Mouse (Mus musculus) adrenal gland, adult 18-20 months (tissue): Measurements from ENCODE around the gene Edc3. TPM values are rescaled to one million over a fixed set of nuclear protein-coding genes. Genes with fewer than 3 reads are reported as not detected.

Source experiments
- DNase-seq, 2 experiments: peaks; one replicate each; pipeline ENCODE4 v3.0.0; 2021 to 2022; ENCODE audit warnings: low spot score in 2 of 2
- total RNA-seq, 2 experiments: library from RNA; stranded (reverse); gene quantifications; 1 replicate in 1 of 2; 2 replicates in 1 of 2; pipeline ENCODE4 v1.2.3; 2021

The Edc3 gene
- total RNA-seq, 2 experiments from 2014 or later: 7.1 to 8.7 TPM

DNA sequence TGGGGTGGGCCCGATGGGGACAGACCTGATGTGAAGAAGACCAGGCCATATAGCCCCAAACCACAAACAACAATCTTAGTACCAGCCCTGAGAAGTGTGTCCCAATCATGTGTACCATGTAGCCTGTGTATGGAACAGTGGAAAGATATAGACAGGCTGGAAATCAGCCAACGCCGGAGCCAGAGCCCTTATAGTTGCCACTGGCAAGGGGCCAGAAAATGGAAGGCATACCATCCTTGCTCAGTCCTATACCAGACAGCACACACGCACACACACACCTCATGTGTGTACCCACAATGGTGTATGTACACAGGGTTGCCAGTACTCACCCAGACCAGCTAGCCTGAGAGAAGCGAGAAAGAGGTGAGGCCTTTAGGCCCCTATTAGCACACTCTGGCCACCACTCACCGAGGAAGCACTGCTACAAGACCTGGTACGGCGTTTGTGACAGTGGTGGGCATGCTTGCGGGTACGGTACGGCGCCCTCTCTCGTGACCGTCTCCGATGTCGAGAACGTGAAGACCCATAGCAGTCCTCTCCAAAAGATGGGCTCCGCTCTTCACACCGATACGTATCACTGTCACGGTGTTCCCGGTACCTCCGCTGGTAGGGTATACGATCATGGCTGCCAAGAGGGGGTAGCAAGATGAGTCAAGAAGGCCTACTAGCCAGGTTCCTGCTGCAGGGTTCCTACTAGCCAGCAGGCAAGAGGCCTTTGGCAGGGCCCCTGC, 52.2 kb downstream of the Edc3 start:
- DNase-seq: no peak

- no peak for DNase-seq
Measured at GRCm38 (mm10) chr9:57761563-57762551, 53.5 kb downstream of the Edc3 start.

DNA sequence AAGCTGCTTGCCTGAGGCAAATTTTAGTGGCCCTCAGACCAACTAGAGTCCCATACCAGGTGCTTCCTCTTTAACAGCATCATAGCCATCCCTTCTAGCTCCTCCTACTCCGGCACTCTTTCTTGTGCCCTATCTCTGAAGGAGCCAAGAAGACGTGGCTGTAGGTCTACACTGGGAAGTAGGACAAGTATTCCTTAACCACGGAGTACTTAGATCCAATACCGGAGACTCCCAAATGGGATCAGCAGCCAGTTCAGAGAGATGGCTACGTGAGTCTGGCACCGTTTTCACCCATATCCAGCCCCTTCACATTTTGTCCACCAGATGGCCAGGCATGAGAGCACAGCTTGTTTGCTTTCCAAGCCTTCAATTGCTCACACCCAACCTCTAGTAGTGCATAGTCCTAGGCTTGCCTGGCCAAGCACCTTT, 54.2 kb downstream of the Edc3 start:
- DNase-seq: peak in 1 of 2 experiments; percentile 29

DNA sequence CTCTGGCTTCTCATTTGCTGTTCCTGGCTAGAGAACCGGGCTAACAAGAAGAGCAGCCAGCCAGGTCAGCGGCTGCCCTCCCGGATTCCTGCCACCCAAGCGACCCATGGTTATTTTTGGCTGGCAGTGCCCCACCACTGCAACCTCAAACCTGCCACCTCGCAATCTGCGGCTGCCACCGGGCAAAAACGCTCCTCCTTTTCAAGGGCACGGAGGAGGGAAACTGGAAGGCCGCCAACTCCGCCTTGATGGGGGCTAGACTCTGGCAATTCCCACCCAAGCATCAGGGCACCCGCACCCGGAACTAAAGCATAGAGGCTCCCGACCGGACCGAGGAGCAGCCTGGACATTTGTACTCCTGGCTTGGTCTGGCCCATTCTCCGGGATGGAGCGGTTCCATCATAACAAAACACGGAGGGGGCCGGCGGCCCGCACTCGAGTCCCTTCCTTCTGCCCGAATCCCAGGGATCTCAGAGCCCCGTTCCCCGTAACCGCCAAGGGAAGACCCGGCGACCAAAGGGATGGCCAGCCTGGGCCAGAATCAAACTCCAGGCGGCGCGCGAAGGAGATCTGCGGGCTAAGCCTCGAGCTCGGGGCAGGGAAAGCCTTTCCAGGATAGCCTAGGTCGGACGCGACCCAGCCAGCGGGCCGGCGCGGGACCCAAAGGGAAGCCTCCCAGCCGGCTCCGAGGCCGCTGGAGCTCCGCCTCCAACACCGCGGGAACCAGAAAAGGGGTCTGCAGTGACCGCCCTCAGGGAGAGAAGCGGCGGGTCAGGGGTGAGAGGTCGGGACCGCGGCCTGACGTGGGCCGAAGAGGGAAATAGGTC, 56.0 kb downstream of the Edc3 start:
- DNase-seq: peak; percentile 75 to 76

DNA sequence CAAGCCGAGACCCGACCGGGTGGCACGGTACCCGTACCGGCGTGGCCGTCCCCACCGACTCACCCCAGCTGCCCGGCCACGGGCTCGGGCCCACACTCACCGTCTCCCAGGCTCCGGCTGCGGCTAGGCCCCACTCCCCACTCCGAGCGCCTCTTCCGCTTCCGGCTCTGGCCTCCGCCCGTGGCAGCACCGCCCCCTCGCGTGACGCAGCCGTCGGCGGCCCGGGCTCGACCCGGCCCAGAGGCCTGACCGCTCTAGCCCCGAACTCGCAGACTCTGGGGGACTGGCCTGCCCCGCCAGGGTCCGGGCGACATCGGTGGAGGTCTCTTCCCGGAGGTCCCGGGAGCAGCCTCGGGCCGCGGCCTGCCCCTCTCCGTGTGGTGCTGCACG, 56.6 kb downstream of the Edc3 start:
- DNase-seq: peak; percentile 95 to 97

DNA sequence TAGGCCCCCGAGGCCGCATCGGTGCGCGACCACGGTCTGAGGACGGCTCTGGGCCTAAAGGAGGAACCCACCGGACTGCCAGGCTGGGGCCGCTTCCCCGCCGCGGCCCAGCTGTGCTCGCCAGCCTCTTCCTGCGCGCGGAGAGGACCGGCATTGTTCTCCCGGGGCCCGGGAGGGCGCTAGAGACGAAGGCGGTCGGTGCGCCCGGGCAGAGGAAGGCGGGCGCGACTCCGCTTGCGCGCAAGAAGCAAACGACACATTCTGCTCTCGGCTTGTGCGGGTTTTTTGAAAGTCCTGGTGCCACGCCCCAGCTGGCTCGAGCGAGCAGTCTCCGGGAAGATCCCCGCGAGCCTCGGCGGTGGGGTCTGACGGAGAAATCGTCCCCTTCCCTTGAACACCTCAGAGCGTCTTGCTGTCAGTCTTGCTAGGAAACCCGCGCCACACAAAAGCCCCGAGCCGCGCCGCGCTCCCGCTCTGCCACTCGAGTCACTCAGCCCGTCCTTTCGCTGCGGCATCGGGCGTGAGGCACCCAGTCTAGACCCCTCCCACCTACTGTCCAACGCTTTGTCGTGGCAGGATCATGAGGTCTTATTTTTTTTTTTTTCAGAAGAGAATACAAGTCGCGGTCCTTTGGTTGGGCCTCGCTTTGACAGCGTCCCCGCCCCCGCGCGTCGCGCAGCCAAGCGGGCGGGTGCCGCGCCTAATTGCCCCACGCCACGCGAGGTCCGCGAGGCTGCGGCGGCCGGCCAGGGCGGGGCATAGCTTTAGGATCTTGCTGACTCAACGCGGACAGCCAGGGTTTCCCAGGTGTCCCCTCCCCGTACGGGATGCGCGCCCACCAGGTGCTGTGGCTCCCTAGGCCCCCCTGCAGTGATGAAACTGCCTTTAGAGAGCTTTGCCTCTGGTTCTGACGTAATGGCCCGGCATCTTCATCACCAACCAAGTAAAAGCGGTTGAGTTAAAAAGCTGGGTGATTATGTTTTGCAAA, 57.3 kb downstream of the Edc3 start, which contains the start of gene Clk3:
Clk3 (minus strand) TSS at position 497 of the 988 bp plus-strand sequence.
- DNase-seq: peak in 1 of 2 experiments; percentile 62

- DNase-seq: no peak
Measured at GRCm38 (mm10) chr9:57766431-57766830, 58.1 kb downstream of the Edc3 start.

GRCm38 (mm10) chr9:57767231-57767630, 58.9 kb downstream of the Edc3 start:
- no peak for DNase-seq

DNA sequence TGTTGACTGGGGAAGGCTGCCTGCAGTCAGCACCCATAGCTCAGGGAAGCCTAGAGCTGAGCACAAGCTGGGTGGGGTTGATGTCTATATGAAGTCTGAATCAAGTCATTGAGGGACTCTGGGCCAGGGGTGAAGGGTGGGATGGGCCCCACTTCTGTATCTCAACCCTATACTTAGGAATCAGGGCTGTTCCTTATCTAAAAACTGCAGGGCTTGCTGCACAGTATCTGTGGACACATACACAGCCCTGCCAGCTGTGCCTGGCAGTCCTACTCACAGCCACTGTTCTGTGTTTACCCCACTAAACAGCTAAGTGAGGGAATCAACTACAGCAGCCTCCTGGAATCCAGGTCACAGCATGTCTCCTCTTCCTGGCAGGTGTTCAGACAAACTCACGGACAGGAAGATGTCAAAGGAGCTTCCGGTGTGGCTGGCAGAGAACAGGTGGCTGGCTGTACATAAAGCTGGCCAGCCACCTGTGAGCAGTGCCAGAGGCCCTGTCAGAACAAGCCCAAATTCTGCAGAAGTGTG, 61.3 kb downstream of the Edc3 start:
- no peak for DNase-seq

DNA sequence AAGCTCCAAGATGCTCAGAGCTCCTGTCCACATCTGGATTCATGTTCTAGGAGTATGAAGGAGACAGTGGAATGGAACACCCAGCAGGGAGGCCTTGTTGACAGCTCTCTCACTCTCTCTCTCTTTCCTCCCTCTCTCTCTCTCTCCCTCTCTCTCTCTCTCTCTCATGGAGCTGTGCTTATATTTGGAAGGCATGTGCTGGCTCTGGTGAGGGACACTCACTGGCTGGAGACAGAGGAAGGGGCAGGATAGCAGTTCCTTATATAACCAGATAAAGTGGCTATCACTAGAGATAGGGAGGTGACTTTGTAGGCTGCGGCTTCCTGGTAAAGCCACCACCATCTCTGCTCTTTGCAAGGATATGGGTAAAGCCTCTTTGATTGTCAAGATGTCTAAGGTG, 61.9 kb downstream of the Edc3 start:
- DNase-seq: no peak

- DNase-seq: no peak
Measured at GRCm38 (mm10) chr9:57770836-57771235, 62.5 kb downstream of the Edc3 start.

DNA sequence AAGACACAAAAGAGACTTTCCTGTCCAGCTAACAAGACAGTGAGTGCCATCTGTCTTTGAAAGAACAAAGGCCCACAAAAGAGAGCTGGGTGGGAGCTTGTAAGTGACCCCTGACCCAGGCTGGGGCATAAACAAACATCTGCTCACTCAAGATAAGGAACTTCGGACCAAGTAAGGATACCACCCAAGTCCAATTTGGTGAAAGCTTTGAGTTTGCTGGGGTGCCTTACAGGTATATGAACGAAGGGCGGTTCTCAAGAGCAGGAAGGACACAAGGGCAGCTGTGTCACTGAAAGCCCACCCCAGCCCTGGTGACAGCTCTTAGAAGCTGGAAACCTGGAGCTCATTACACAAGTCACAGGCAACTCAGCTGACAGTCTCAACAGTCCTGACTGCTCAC, 65.4 kb downstream of the Edc3 start:
- DNase-seq: no peak

- DNase-seq: no peak
Measured at GRCm38 (mm10) chr9:57774168-57774567, 65.8 kb downstream of the Edc3 start.

DNA sequence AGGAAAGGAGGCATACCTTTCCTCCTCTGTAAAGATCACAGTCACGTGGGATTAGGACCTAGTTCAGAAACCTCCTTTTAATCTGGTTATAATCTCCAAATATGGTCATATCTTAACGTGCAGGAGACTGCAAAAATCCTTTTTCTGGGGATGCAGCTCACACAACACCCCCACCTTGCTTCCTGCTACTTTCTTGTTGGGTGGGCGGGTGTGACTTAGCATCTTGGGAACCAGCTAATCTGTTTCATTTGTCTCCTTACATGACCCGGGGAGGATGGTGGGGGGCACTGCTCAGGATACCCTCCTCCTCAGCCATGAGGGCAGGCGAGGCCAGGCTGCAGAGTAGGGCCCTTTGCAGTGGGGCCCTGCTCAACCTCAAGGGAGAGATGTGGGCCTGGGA, 66.7 kb downstream of the Edc3 start:
- no peak for DNase-seq

DNA sequence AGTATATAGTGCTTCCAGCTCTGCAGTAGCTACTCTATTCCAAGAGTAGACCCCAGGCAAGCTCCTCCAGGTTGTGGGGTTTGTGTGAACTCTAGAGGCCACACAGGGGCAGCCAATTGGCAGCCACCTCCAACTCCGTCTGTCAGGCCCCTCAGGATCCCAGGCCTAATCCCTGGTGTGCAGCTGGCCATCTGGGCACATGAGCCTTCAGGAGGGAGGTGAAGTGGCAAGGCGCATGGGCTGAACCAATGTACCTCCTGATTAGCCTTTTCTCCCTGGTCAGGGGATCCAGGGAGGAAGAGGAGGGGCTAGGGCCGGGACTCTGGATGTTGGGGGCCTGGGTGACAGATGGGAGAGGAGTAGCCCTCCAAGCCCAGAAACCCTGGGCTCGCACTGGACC, 67.4 kb downstream of the Edc3 start:
- no peak for DNase-seq

GRCm38 (mm10) chr9:57782656-57783055, 74.3 kb downstream of the Edc3 start:
- no peak for DNase-seq

DNA sequence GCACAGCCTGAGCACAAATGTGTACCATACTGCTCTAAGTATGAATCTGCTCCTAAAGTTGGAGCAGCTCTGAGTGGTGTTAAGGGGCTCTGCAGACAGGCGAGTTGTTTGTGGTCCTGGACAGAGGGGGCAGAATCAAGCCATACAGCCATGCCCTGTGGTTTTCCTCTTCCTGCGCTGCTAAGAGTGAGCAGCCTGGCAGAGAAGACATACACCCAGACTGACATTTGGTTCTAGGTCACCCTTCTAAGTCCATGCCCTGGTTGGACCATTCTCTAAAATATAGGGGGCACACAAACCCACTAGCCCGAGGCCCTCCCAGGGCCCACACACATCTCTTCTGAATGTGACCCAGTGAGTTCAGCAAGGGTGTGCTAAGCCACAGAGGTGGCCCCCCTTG, 81.4 kb downstream of the Edc3 start:
- DNase-seq: no peak

GRCm38 (mm10) chr9:57797456-57797855, 89.1 kb downstream of the Edc3 start:
- DNase-seq: no peak

DNA sequence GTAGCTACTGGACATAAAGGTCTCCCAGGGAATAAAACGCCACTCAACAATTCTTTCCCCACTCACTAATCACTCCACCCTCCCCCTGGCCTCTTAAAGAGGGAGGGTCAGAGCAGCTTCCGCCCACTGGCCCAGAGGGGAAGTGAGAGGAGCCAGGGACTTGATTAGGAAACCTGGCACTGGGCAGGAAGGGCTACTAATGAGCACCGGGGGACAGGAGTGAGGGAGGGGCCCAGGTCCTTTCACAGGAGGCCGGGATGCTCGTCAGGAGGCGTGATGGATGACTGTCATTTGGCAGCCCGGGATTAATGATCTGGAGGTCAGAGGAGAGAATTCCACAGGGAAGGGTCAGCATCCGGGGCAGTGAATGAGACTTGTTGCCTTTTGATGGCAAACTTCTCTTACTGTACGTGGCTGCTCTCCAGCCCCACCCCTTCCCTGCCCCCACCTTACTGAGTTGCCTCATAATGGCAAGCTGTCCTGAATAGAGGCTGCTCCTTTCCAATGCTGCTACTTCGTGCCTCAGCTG, 90.4 kb downstream of the Edc3 start:
- DNase-seq: no peak
